10 mouse cellular contexts compared by ENCODE assay signal in genomic region chr12:117150611-117151395, GRCm38 (mm10).
DNase-seq lines count a peak whose midpoint lies in the region; ATAC-seq and TF ChIP-seq lines count a peak whose summit lies in the region.
"Had no signal": no experiment of that assay in that cellular context is flagged by ENCODE, and none has a peak within 500 bp of the region (broad histone marks: within the 10 kb centered on the region; RNA-seq: fewer than 3 reads in every experiment).

No protein-coding gene starts in this region.

- TF ChIP-seq CTCF in lung, embryonic 14.5 days (IDR thresholded peaks at IDR 0.05; ENCODE audit: low read depth) = no peak

- H3K27ac ChIP-seq in lung, embryonic 14.5 days (ENCODE audit: low read depth) = no peak overlapping the region
- no peak overlapping the region for H3K27ac ChIP-seq in embryonic facial prominence, embryonic 12.5 days
- no peak overlapping the region for H3K27ac ChIP-seq in limb, embryonic 10.5 days
- H3K27ac ChIP-seq in neural tube, embryonic 14.5 days (ENCODE audit: low read depth, low read length) = no peak overlapping the region

- no peaks in the 10 kb centered on the region for H3K9me3 ChIP-seq in lung, embryonic 14.5 days (ENCODE audit: low read depth, low read length)
- no peaks in the 10 kb centered on the region for H3K9me3 ChIP-seq in embryonic facial prominence, embryonic 12.5 days
- no peaks in the 10 kb centered on the region for H3K9me3 ChIP-seq in limb, embryonic 10.5 days (replicated peaks)
- H3K9me3 ChIP-seq in neural tube, embryonic 14.5 days (ENCODE audit: control insufficient read depth, low read length) = no peaks in the 10 kb centered on the region

- H3K36me3 ChIP-seq in lung, embryonic 14.5 days (ENCODE audit: insufficient read depth) = no peaks in the 10 kb centered on the region
- H3K36me3 ChIP-seq in embryonic facial prominence, embryonic 12.5 days = no peaks in the 10 kb centered on the region
- no peaks in the 10 kb centered on the region for H3K36me3 ChIP-seq in limb, embryonic 10.5 days
- no peaks in the 10 kb centered on the region for H3K36me3 ChIP-seq in neural tube, embryonic 14.5 days (ENCODE audit: control insufficient read depth, insufficient read depth, low read length)

- 0 out of 2 replicates have a peak, but pooled peaks cover 4% of the 10 kb centered on the region for H3K4me1 ChIP-seq in lung, embryonic 14.5 days (ENCODE audit: insufficient read depth)
- peaks cover 16% of the 10 kb centered on the region for H3K4me1 ChIP-seq in embryonic facial prominence, embryonic 12.5 days
- peaks cover 58% of the 10 kb centered on the region for H3K4me1 ChIP-seq in limb, embryonic 10.5 days
- peaks cover 25% of the 10 kb centered on the region for H3K4me1 ChIP-seq in neural tube, embryonic 14.5 days (ENCODE audit: control insufficient read depth, insufficient read depth, low read length)

- peak overlapping the region; percentile 23; the same call in 1 of the 2 replicates for H3K4me2 ChIP-seq in lung, embryonic 14.5 days
- H3K4me2 ChIP-seq in embryonic facial prominence, embryonic 12.5 days (replicated peaks) = peak overlapping the region; percentile 33
- H3K4me2 ChIP-seq in neural tube, embryonic 14.5 days (ENCODE audit: low read depth, low read length) = peak overlapping the region; percentile 20; the same call in 1 of the 2 replicates

- no peak for DNase-seq in lung, embryonic 14.5 days
- no peak for DNase-seq in lung, postnatal 4 days
- DNase-seq in limb, embryonic 10.5 days (ENCODE audit: low spot score) = peak; percentile 53
- no peak for DNase-seq in T-cell, adult 2 months (ENCODE audit: low spot score)
- no peak for DNase-seq in liver
- no peak for DNase-seq in thymus, postnatal 0 days (ENCODE audit: low spot score)
- DNase-seq: cerebellum, adult 18-20 months; gastrocnemius, postnatal 10 days had no signal

- no peak for ATAC-seq in lung, embryonic 14.5 days (ENCODE audit: insufficient read depth)
- ATAC-seq in embryonic facial prominence, embryonic 12.5 days (ENCODE audit: insufficient number of reproducible peaks, insufficient read depth, low FRiP score, low TSS enrichment) = no peak
- ATAC-seq in neural tube, embryonic 14.5 days (ENCODE audit: low read depth) = no peak

- WGBS in lung, embryonic 14.5 days = 7% methylated on average over 33 of the region's 33 CpGs
- 4% methylated on average over 33 of the region's 33 CpGs for WGBS in embryonic facial prominence, embryonic 12.5 days
- 6% methylated on average over 33 of the region's 33 CpGs for WGBS in limb, embryonic 10.5 days
- 8% methylated on average over 33 of the region's 33 CpGs for WGBS in neural tube, embryonic 14.5 days

- H3K27me3 ChIP-seq in lung, embryonic 14.5 days (ENCODE audit: insufficient read depth, low read length) = peaks cover 86% of the 10 kb centered on the region
- peaks cover 63% of the 10 kb centered on the region for H3K27me3 ChIP-seq in embryonic facial prominence, embryonic 12.5 days
- H3K27me3 ChIP-seq in limb, embryonic 10.5 days (ENCODE audit: low read depth, poor library complexity, severe bottlenecking) = peaks cover 88% of the 10 kb centered on the region
- H3K27me3 ChIP-seq in neural tube, embryonic 14.5 days (ENCODE audit: control insufficient read depth, insufficient read depth, low read length) = peaks cover 50% of the 10 kb centered on the region

- H3K4me3 ChIP-seq in lung, embryonic 14.5 days (ENCODE audit: low read depth, low read length) = peak overlapping the region; percentile 11; the same call in 1 of the 2 replicates
- H3K4me3 ChIP-seq in embryonic facial prominence, embryonic 12.5 days = peak overlapping the region; percentile 16
- H3K4me3 ChIP-seq in limb, embryonic 10.5 days = peak overlapping the region; percentile 37
- no peak overlapping the region for H3K4me3 ChIP-seq in neural tube, embryonic 14.5 days (ENCODE audit: low read depth, low read length)

- no peak overlapping the region for H3K9ac ChIP-seq in lung, embryonic 14.5 days
- no peak overlapping the region for H3K9ac ChIP-seq in embryonic facial prominence, embryonic 12.5 days
- H3K9ac ChIP-seq in neural tube, embryonic 14.5 days (replicated peaks; ENCODE audit: low read depth, low read length) = no peak overlapping the region
